Mouse (Mus musculus) cortical plate, adult 2 months (tissue): Measurements from ENCODE around the gene Map3k10. TPM values are rescaled to one million over a fixed set of nuclear protein-coding genes. Genes with fewer than 3 reads are reported as not detected.
"Not testable (repeated sequence)": the region's sequence is repeated elsewhere in the genome, so short reads cannot be mapped to it uniquely, and the experiment has no call there.

Experiments
- H3K27ac ChIP-seq: fragments of 200-500 bp; 2 replicates; pipeline ENCODE4 v1.5.1; 2012; ENCODE audit warnings: low read length, control low read depth, inconsistent platforms; ENCODE audit not compliant: insufficient read depth
- H3K4me1 ChIP-seq: fragments of 200-500 bp; 2 replicates; pipeline ENCODE4 v1.6.1; 2011; ENCODE audit warnings: low read length; ENCODE audit not compliant: control insufficient read depth, insufficient read depth
- H3K4me3 ChIP-seq: fragments of 200-500 bp; 2 replicates; pipeline ENCODE4 v1.5.1; 2011; ENCODE audit warnings: mild to moderate bottlenecking, low read length, control low read depth; ENCODE audit not compliant: insufficient read depth
- CTCF ChIP-seq: fragments of 200-500 bp; IDR thresholded peaks from 2 replicates; pipeline ENCODE4 v1.5.1; 2011; ENCODE audit warnings: mild to moderate bottlenecking, control low read depth, low read length; ENCODE audit not compliant: insufficient read depth; ENCODE audit errors: extremely low read depth
- POLR2A ChIP-seq: fragments of 200-500 bp; IDR thresholded peaks from 2 replicates; pipeline ENCODE4 v1.6.1; 2011; ENCODE audit warnings: mild to moderate bottlenecking, low read length, control low read depth; ENCODE audit not compliant: insufficient read depth; ENCODE audit errors: extremely low read depth
- polyA plus RNA-seq: library from polyadenylated mRNA; depleted of rRNA; stranded (reverse); fragments of >200 nt; gene quantifications from 2 replicates; pipeline ENCODE4 v1.2.3, GENCODE M21; 2012

Map3k10 gene
- polyA plus RNA-seq, 1 experiment: 181 TPM

GRCm38 (mm10) chr7:27634691-27635090 lies 39.7 kb downstream of the Map3k10 start:
- TF ChIP-seq CTCF (no peak), POLR2A (no peak)
- no peak overlapping the region for H3K4me3 ChIP-seq
- H3K27ac ChIP-seq: no peak overlapping the region
- H3K4me1 ChIP-seq: no peaks in the 10 kb centered on the region

- TF ChIP-seq POLR2A (no peak), CTCF (no peak)
- Histone ChIP-seq H3K27ac (no peak overlapping the region), H3K4me1 (no peaks in the 10 kb centered on the region)
Measured at GRCm38 (mm10) chr7:27633166-27633565, 41.2 kb downstream of the Map3k10 start.

GRCm38 (mm10) chr7:27631439-27631838 lies 43.0 kb downstream of the Map3k10 start:
- no peak overlapping the region for H3K27ac ChIP-seq
- H3K4me3 ChIP-seq: no peak overlapping the region
- TF ChIP-seq POLR2A: no peak
- no peak for TF ChIP-seq CTCF
- H3K4me1 ChIP-seq: no peaks in the 10 kb centered on the region

More at GRCm38 (mm10) chr7:27633166-27633565, 41.2 kb downstream of the Map3k10 start:
- H3K4me3 ChIP-seq: no peak overlapping the region

GRCm38 (mm10) chr7:27628816-27629215 lies 45.6 kb downstream of the Map3k10 start:
- H3K4me1 ChIP-seq, H3K4me3 ChIP-seq, H3K27ac ChIP-seq: not testable (repeated sequence)

GRCm38 (mm10) chr7:27628190-27628589 lies 46.2 kb downstream of the Map3k10 start:
- H3K4me3 ChIP-seq: no peak overlapping the region
- no peak for TF ChIP-seq POLR2A
- TF ChIP-seq CTCF: no peak
- H3K4me1 ChIP-seq: no peaks in the 10 kb centered on the region
- no peak overlapping the region for H3K27ac ChIP-seq

GRCm38 (mm10) chr7:27627707-27628106 lies 46.7 kb downstream of the Map3k10 start:
- H3K4me3 ChIP-seq: no peak overlapping the region
- no peaks in the 10 kb centered on the region for H3K4me1 ChIP-seq
- TF ChIP-seq CTCF (no peak), POLR2A (no peak)
- no peak overlapping the region for H3K27ac ChIP-seq

- Histone ChIP-seq H3K4me1 (peaks cover 6% of the 10 kb centered on the region), H3K4me3 (no peak overlapping the region), H3K27ac (no peak overlapping the region)
- no peak for TF ChIP-seq CTCF
- TF ChIP-seq POLR2A: no peak
Measured at GRCm38 (mm10) chr7:27624967-27625366, 49.4 kb downstream of the Map3k10 start.

- TF ChIP-seq CTCF: no peak
- TF ChIP-seq POLR2A: no peak
- no peak overlapping the region for H3K4me3 ChIP-seq
- H3K27ac ChIP-seq: no peak overlapping the region
- peaks cover 6% of the 10 kb centered on the region for H3K4me1 ChIP-seq
Measured at GRCm38 (mm10) chr7:27622234-27622633, 52.2 kb downstream of the Map3k10 start.

GRCm38 (mm10) chr7:27621028-27621427 lies 53.4 kb downstream of the Map3k10 start:
- no peak overlapping the region for H3K4me3 ChIP-seq
- peaks cover 6% of the 10 kb centered on the region for H3K4me1 ChIP-seq
- peak overlapping the region; percentile 93 for H3K27ac ChIP-seq
- TF ChIP-seq CTCF: no peak
- TF ChIP-seq POLR2A: no peak

GRCm38 (mm10) chr7:27613751-27614499 lies 60.5 kb downstream of the Map3k10 start:
- Histone ChIP-seq H3K27ac (peak overlapping the region; percentile 74), H3K4me3 (no peak overlapping the region), H3K4me1 (peaks cover 9% of the 10 kb centered on the region)
- TF ChIP-seq POLR2A: no peak
- TF ChIP-seq CTCF: no peak
